Mouse (Mus musculus): ENCODE results near the gene 2010111I01Rik. TPM values are rescaled to one million over a fixed set of nuclear protein-coding genes. Genes with fewer than 3 reads are reported as not detected.

2010111I01Rik gene
- polyA plus RNA-seq, 1 experiment: 144 TPM

GRCm38 (mm10) chr13:62952624-62953023 lies 12.1 kb upstream of the 2010111I01Rik start:
- no peak for TF ChIP-seq MAX (IDR thresholded peaks at IDR 0.05; ENCODE audit: low read depth)
- TF ChIP-seq POLR2A (IDR thresholded peaks at IDR 0.05; ENCODE audit: insufficient read length, low read depth): no peak
- no peak for TF ChIP-seq USF1 (IDR thresholded peaks at IDR 0.05; ENCODE audit: low read depth)
- no peak for TF ChIP-seq CEBPB (IDR thresholded peaks at IDR 0.05; ENCODE audit: insufficient read depth, poor library complexity, severe bottlenecking)
- no peak for TF ChIP-seq TCF3 (IDR thresholded peaks at IDR 0.05; ENCODE audit: insufficient read length, low read depth)
- no peak for TF ChIP-seq POLR2AphosphoS2 (IDR thresholded peaks at IDR 0.05; ENCODE audit: insufficient read length, low read depth)
- no peak for TF ChIP-seq REST (IDR thresholded peaks at IDR 0.05; ENCODE audit: insufficient read depth, insufficient read length)
- TF ChIP-seq TCF12 (IDR thresholded peaks at IDR 0.05; ENCODE audit: insufficient read depth, poor library complexity, severe bottlenecking): no peak
- TF ChIP-seq E2F4 (IDR thresholded peaks at IDR 0.05; ENCODE audit: insufficient read depth): no peak
- TF ChIP-seq SRF (IDR thresholded peaks at IDR 0.05; ENCODE audit: control insufficient read depth, insufficient read length, low read depth): no peak
- TF ChIP-seq MYOD1 (IDR thresholded peaks at IDR 0.05; ENCODE audit: control insufficient read depth in 1 of 3, insufficient read length in 2 of 3, low read depth in 2 of 3): no peak
- TF ChIP-seq MYOG (IDR thresholded peaks at IDR 0.05; ENCODE audit: control insufficient read depth in 1 of 3, insufficient read depth in 1 of 3, insufficient read length in 2 of 3, low read depth in 2 of 3): no peak
- H3ac ChIP-seq (ENCODE audit: control insufficient read depth, insufficient read length): no peak overlapping the region
- H3K27me3 ChIP-seq (ENCODE audit: control insufficient read depth, insufficient read depth, insufficient read length): peaks cover 6% of the 10 kb centered on the region
- no peak overlapping the region for H3K4me3 ChIP-seq
- H3K36me3 ChIP-seq (ENCODE audit: control insufficient read depth, insufficient read depth): no peaks in the 10 kb centered on the region
- no peaks in the 10 kb centered on the region for H3K79me2 ChIP-seq (ENCODE audit: control insufficient read depth, insufficient read depth)
- H3K4me2 ChIP-seq (ENCODE audit: low read depth): no peak overlapping the region

GRCm38 (mm10) chr13:62955997-62956396 lies 8.7 kb upstream of the 2010111I01Rik start:
- Histone ChIP-seq H3K4me3 (no peak overlapping the region), H3K36me3 (ENCODE audit: control insufficient read depth, insufficient read depth) (no peaks in the 10 kb centered on the region), H3ac (ENCODE audit: control insufficient read depth, insufficient read length) (no peak overlapping the region), H3K27me3 (ENCODE audit: control insufficient read depth, insufficient read depth, insufficient read length) (no peaks in the 10 kb centered on the region), H3K4me2 (ENCODE audit: low read depth) (no peak overlapping the region), H3K79me2 (ENCODE audit: control insufficient read depth, insufficient read depth) (no peaks in the 10 kb centered on the region)
- no peak for TF ChIP-seq MYOG (IDR thresholded peaks at IDR 0.05; ENCODE audit: control insufficient read depth in 1 of 3, insufficient read depth in 1 of 3, insufficient read length in 2 of 3, low read depth in 2 of 3)

GRCm38 (mm10) chr13:62956776-62957175 lies 7.9 kb upstream of the 2010111I01Rik start:
- Histone ChIP-seq H3K79me2 (ENCODE audit: control insufficient read depth, insufficient read depth) (no peaks in the 10 kb centered on the region), H3K27me3 (ENCODE audit: control insufficient read depth, insufficient read depth, insufficient read length) (no peaks in the 10 kb centered on the region), H3K4me3 (no peak overlapping the region), H3ac (ENCODE audit: control insufficient read depth, insufficient read length) (no peak overlapping the region), H3K36me3 (ENCODE audit: control insufficient read depth, insufficient read depth) (no peaks in the 10 kb centered on the region), H3K4me2 (ENCODE audit: low read depth) (no peak overlapping the region)
- TF ChIP-seq TCF12 (IDR thresholded peaks at IDR 0.05; ENCODE audit: insufficient read depth, poor library complexity, severe bottlenecking) (no peak), CEBPB (IDR thresholded peaks at IDR 0.05; ENCODE audit: insufficient read depth, poor library complexity, severe bottlenecking) (no peak), USF1 (IDR thresholded peaks at IDR 0.05; ENCODE audit: low read depth) (no peak), TCF3 (IDR thresholded peaks at IDR 0.05; ENCODE audit: insufficient read length, low read depth) (no peak), REST (IDR thresholded peaks at IDR 0.05; ENCODE audit: insufficient read depth, insufficient read length) (no peak), MYOG (IDR thresholded peaks at IDR 0.05; ENCODE audit: control insufficient read depth in 1 of 3, insufficient read depth in 1 of 3, insufficient read length in 2 of 3, low read depth in 2 of 3) (no peak), SRF (IDR thresholded peaks at IDR 0.05; ENCODE audit: control insufficient read depth, insufficient read length, low read depth) (no peak), E2F4 (IDR thresholded peaks at IDR 0.05; ENCODE audit: insufficient read depth) (no peak), MAX (IDR thresholded peaks at IDR 0.05; ENCODE audit: low read depth) (no peak), MYOD1 (IDR thresholded peaks at IDR 0.05; ENCODE audit: control insufficient read depth in 1 of 3, insufficient read length in 2 of 3, low read depth in 2 of 3) (no peak), POLR2A (IDR thresholded peaks at IDR 0.05; ENCODE audit: insufficient read length, low read depth) (no peak)

GRCm38 (mm10) chr13:62963358-62963757 lies 1.3 kb upstream of the 2010111I01Rik start:
- Histone ChIP-seq H3K4me3 (no peak overlapping the region), H3K4me2 (ENCODE audit: low read depth) (no peak overlapping the region), H3K79me2 (ENCODE audit: control insufficient read depth, insufficient read depth) (no peaks in the 10 kb centered on the region), H3K27me3 (ENCODE audit: control insufficient read depth, insufficient read depth, insufficient read length) (no peaks in the 10 kb centered on the region), H3ac (ENCODE audit: control insufficient read depth, insufficient read length) (no peak overlapping the region), H3K36me3 (ENCODE audit: control insufficient read depth, insufficient read depth) (no peaks in the 10 kb centered on the region)
- no peak for TF ChIP-seq USF1 (IDR thresholded peaks at IDR 0.05; ENCODE audit: low read depth)
- no peak for TF ChIP-seq POLR2AphosphoS2 (IDR thresholded peaks at IDR 0.05; ENCODE audit: insufficient read length, low read depth)
- TF ChIP-seq TCF12 (IDR thresholded peaks at IDR 0.05; ENCODE audit: insufficient read depth, poor library complexity, severe bottlenecking): no peak
- TF ChIP-seq MAX (IDR thresholded peaks at IDR 0.05; ENCODE audit: low read depth): no peak
- TF ChIP-seq CEBPB (IDR thresholded peaks at IDR 0.05; ENCODE audit: insufficient read depth, poor library complexity, severe bottlenecking): no peak
- no peak for TF ChIP-seq TCF3 (IDR thresholded peaks at IDR 0.05; ENCODE audit: insufficient read length, low read depth)
- no peak for TF ChIP-seq REST (IDR thresholded peaks at IDR 0.05; ENCODE audit: insufficient read depth, insufficient read length)
- no peak for TF ChIP-seq E2F4 (IDR thresholded peaks at IDR 0.05; ENCODE audit: insufficient read depth)
- TF ChIP-seq SRF (IDR thresholded peaks at IDR 0.05; ENCODE audit: control insufficient read depth, insufficient read length, low read depth): no peak
- TF ChIP-seq POLR2A (IDR thresholded peaks at IDR 0.05; ENCODE audit: insufficient read length, low read depth): no peak
- no peak for TF ChIP-seq MYOD1 (IDR thresholded peaks at IDR 0.05; ENCODE audit: control insufficient read depth in 1 of 3, insufficient read length in 2 of 3, low read depth in 2 of 3)
- TF ChIP-seq MYOG (IDR thresholded peaks at IDR 0.05; ENCODE audit: control insufficient read depth in 1 of 3, insufficient read depth in 1 of 3, insufficient read length in 2 of 3, low read depth in 2 of 3): no peak

GRCm38 (mm10) chr13:62968223-62968622 lies 3.5 kb downstream of the 2010111I01Rik start:
- Histone ChIP-seq H3K79me2 (ENCODE audit: control insufficient read depth, insufficient read depth) (no peaks in the 10 kb centered on the region), H3K27me3 (ENCODE audit: control insufficient read depth, insufficient read depth, insufficient read length) (no peaks in the 10 kb centered on the region), H3K36me3 (ENCODE audit: control insufficient read depth, insufficient read depth) (no peaks in the 10 kb centered on the region), H3ac (ENCODE audit: control insufficient read depth, insufficient read length) (no peak overlapping the region), H3K4me3 (no peak overlapping the region), H3K4me2 (ENCODE audit: low read depth) (no peak overlapping the region)
- no peak for TF ChIP-seq MYOD1 (IDR thresholded peaks at IDR 0.05; ENCODE audit: control insufficient read depth in 1 of 3, insufficient read length in 2 of 3, low read depth in 2 of 3)
